Comparison of ENCODE assay signal across 8 mouse cellular contexts in the genomic region with DNA sequence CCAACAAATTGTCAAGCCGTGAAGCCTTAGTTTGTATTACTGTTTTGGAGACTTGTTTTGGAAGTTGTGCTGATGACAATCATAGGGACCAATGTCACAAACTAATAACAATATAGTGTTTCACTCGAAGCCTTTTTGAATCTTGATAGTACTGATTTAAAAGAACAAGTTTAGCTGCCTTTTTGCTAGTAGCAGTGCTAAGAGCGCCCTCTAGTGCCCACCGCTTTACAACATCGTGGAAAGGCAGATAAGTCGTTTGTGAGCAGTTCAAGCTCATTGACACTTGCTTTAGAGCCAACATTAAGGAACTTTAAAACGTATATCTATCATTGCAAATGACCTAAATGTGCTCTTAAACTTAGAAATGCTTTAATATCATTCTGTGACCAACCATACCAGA.
DNase-seq lines count a peak whose midpoint lies in the region; ATAC-seq and TF ChIP-seq lines count a peak whose summit lies in the region.

No protein-coding gene starts in this region.

- H3K4me1 ChIP-seq in kidney, embryonic 16.5 days (ENCODE audit: insufficient read depth, low read length), result no peaks in the 10 kb centered on the region
- H3K4me1 ChIP-seq in forebrain, embryonic 13.5 days, result peaks cover 35% of the 10 kb centered on the region
- H3K4me1 ChIP-seq in hindbrain, postnatal 0 days (ENCODE audit: insufficient read depth, low read length), result no peaks in the 10 kb centered on the region

- ATAC-seq in kidney, embryonic 16.5 days (ENCODE audit: low FRiP score, low TSS enrichment), result no peak
- peak; percentile 60 for ATAC-seq in forebrain, embryonic 13.5 days
- no peak for ATAC-seq in hindbrain, postnatal 0 days

- H3K27me3 ChIP-seq in kidney, embryonic 16.5 days (ENCODE audit: insufficient read depth, low read length), result peaks cover 3% of the 10 kb centered on the region; the same call in 1 of the 2 replicates
- H3K27me3 ChIP-seq in forebrain, embryonic 13.5 days, result no peaks in the 10 kb centered on the region
- no peaks in the 10 kb centered on the region for H3K27me3 ChIP-seq in hindbrain, postnatal 0 days (ENCODE audit: insufficient read depth, low read length)

- H3K9me3 ChIP-seq in kidney, embryonic 16.5 days (ENCODE audit: low read length), result no peaks in the 10 kb centered on the region
- no peaks in the 10 kb centered on the region for H3K9me3 ChIP-seq in forebrain, embryonic 13.5 days (replicated peaks)
- no peaks in the 10 kb centered on the region for H3K9me3 ChIP-seq in hindbrain, postnatal 0 days (ENCODE audit: low read length)

- no peak overlapping the region for H3K27ac ChIP-seq in kidney, embryonic 16.5 days (ENCODE audit: low read length)
- H3K27ac ChIP-seq in forebrain, embryonic 13.5 days, result no peak overlapping the region
- H3K27ac ChIP-seq in hindbrain, postnatal 0 days, result no peak overlapping the region

- 13% methylated on average over 7 of the region's 7 CpGs for WGBS in kidney, embryonic 16.5 days
- 14% methylated on average over 7 of the region's 7 CpGs for WGBS in forebrain, embryonic 13.5 days
- WGBS in hindbrain, postnatal 0 days, result 11% methylated on average over 7 of the region's 7 CpGs

- no peak overlapping the region for H3K4me3 ChIP-seq in kidney, embryonic 16.5 days (ENCODE audit: low read length)
- no peak overlapping the region for H3K4me3 ChIP-seq in forebrain, embryonic 13.5 days
- peak overlapping the region; percentile 11; the same call in 1 of the 2 replicates for H3K4me3 ChIP-seq in hindbrain, postnatal 0 days (ENCODE audit: low read length)

- H3K36me3 ChIP-seq in kidney, embryonic 16.5 days (ENCODE audit: insufficient read depth, low read length), result no peaks in the 10 kb centered on the region
- no peaks in the 10 kb centered on the region for H3K36me3 ChIP-seq in forebrain, embryonic 13.5 days (ENCODE audit: poor library complexity, severe bottlenecking)
- no peaks in the 10 kb centered on the region for H3K36me3 ChIP-seq in hindbrain, postnatal 0 days (ENCODE audit: insufficient read depth, low read length)

- intact Hi-C loops in left cerebral cortex, postnatal 25 days (cut with DNase I), result loop anchor here (2.0 to 10.0 kb wide), 4 partner anchors 759 to 1382 kb away; partner anchors contain the start of gene Fign

- peak; percentile 53 for DNase-seq in kidney, adult 11 months
- DNase-seq in c-Kit-positive CD71-negative TER-119-negative erythroid progenitor cells, embryonic 14.5 days (ENCODE audit: low read depth), result peak; percentile 41
- peak; percentile 95 for DNase-seq in hindbrain, postnatal 0 days (ENCODE audit: low spot score)
- peak; percentile 86 to 87 for DNase-seq in left cerebral cortex, postnatal 25 days (ENCODE audit: low spot score in 2 of 2)
- peak; percentile 63 for DNase-seq in neural tube, embryonic 10.5 days (ENCODE audit: extremely low spot score, low spot score)
- DNase-seq in urinary bladder, adult 18-20 months (ENCODE audit: low spot score in 2 of 2), result peak; percentile 11 to 19

- H3K9ac ChIP-seq in kidney, embryonic 16.5 days (replicated peaks; ENCODE audit: low read length), result no peak overlapping the region
- no peak overlapping the region for H3K9ac ChIP-seq in forebrain, embryonic 13.5 days
- no peak overlapping the region for H3K9ac ChIP-seq in hindbrain, postnatal 0 days (replicated peaks; ENCODE audit: low read length)

- no peak overlapping the region for H3K4me2 ChIP-seq in kidney, embryonic 16.5 days (replicated peaks; ENCODE audit: low read depth, low read length)
- no peak overlapping the region for H3K4me2 ChIP-seq in forebrain, embryonic 13.5 days
- peak overlapping the region; percentile 40 for H3K4me2 ChIP-seq in hindbrain, postnatal 0 days (ENCODE audit: low read depth, low read length)

- peak; percentile 91 for TF ChIP-seq CTCF in hindbrain, postnatal 0 days (IDR thresholded peaks at IDR 0.05; ENCODE audit: low read depth)

Comparison
In these comparisons a context has a peak if more than half of its experiments do, and no peak if none do; other contexts are left out.
1. DNase-seq: peak in every context shown above with its lines; median percentile 95 in hindbrain, postnatal 0 days; 86 in left cerebral cortex, postnatal 25 days; 63 in neural tube, embryonic 10.5 days; 53 in kidney, adult 11 months; 41 in c-Kit-positive CD71-negative TER-119-negative erythroid progenitor cells, embryonic 14.5 days; 15 in urinary bladder, adult 18-20 months.